Mouse (Mus musculus): ENCODE data around the gene Tmem89. TPM values are rescaled to one million over a fixed set of nuclear protein-coding genes. Genes with fewer than 3 reads are reported as not detected.
A peak's percentile ranks its signal among the peaks of the same experiment; 100 is the strongest.

The Tmem89 gene
- total and polyA plus RNA-seq, 2 experiments from 2014 or later, result 0.21 to 0.88 TPM

DNA sequence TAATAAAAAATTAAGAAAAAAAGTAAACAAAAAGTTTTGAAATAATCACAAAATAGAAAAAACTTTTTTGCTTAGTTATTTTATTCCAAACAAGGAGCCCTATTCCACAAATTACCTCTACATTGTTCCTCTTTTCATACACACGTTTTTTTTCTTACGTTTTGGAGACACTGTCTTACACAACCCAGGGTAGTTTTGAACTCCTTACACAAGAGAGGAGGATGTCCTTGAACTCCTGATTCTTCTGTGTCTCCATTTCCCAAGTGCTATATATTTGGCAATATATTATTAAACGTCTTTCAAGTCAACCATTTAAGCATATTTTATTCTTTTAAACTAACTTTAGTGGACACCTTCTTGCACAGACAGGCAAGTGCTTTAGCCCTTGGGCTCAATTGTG is 21.6 kb downstream of the Tmem89 start:
- ATAC-seq (ENCODE audit: low FRiP score), result 0 out of 2 replicates have a peak, but pooled peaks have one; percentile 7
- no peak for TF ChIP-seq CTCF (IDR thresholded peaks at IDR 0.05)
- 18% methylated on average over 3 of the region's 3 CpGs for WGBS

GRCm38 (mm10) chr9:108936418-108937364 is 22.3 kb downstream of the Tmem89 start, which contains the start of gene Uqcrc1:
Uqcrc1 (plus strand) TSS chr9:108936633.
- H3K4me2 ChIP-seq (ENCODE audit: low read depth, low read length, poor library complexity, severe bottlenecking), result peak within 1 kb of the TSS; percentile 67
- 2% methylated on average over 58 of the region's 58 CpGs for WGBS
- peak; percentile 95 for TF ChIP-seq CTCF (IDR thresholded peaks at IDR 0.05)

More for the DNA sequence above, 21.6 kb downstream of the Tmem89 start:
- H3K9me3 ChIP-seq (ENCODE audit: low read length), result no peaks in the 10 kb centered on the region
- H3K9ac ChIP-seq (replicated peaks; ENCODE audit: low read length, poor library complexity, severe bottlenecking), result no peak overlapping the region
- DNase-seq (ENCODE audit: low spot score), result no peak
- H3K27ac ChIP-seq (ENCODE audit: low read depth, low read length), result no peak overlapping the region
- H3K36me3 ChIP-seq (ENCODE audit: insufficient read depth, low read length), result peaks cover 14% of the 10 kb centered on the region; the same call in 1 of the 2 replicates
- H3K4me1 ChIP-seq (ENCODE audit: insufficient read depth, low read length), result peaks cover 3% of the 10 kb centered on the region; the same call in 1 of the 2 replicates
- H3K4me2 ChIP-seq (ENCODE audit: low read depth, low read length, poor library complexity, severe bottlenecking), result peak overlapping the region; percentile 29; the same call in 1 of the 2 replicates
- peak overlapping the region; percentile 88; the same call in 1 of the 2 replicates for H3K4me3 ChIP-seq (ENCODE audit: low read depth, low read length)
- no peaks in the 10 kb centered on the region for H3K27me3 ChIP-seq (ENCODE audit: insufficient read depth, low read length)

GRCm38 (mm10) chr9:108945111-108945510 is 30.7 kb downstream of the Tmem89 start:
- ATAC-seq (ENCODE audit: low FRiP score), result no peak
- peaks cover 83% of the 10 kb centered on the region for H3K36me3 ChIP-seq (ENCODE audit: insufficient read depth, low read length)
- TF ChIP-seq CTCF (IDR thresholded peaks at IDR 0.05), result no peak
- no peak for DNase-seq (ENCODE audit: low spot score)
- no peaks in the 10 kb centered on the region for H3K4me1 ChIP-seq (ENCODE audit: insufficient read depth, low read length)
- no peak overlapping the region for H3K27ac ChIP-seq (ENCODE audit: low read depth, low read length)
- H3K9ac ChIP-seq (replicated peaks; ENCODE audit: low read length, poor library complexity, severe bottlenecking), result no peak overlapping the region
- no peaks in the 10 kb centered on the region for H3K9me3 ChIP-seq (ENCODE audit: low read length)
- 89% methylated on average over 9 of the region's 9 CpGs for WGBS
- H3K4me2 ChIP-seq (ENCODE audit: low read depth, low read length, poor library complexity, severe bottlenecking), result no peak overlapping the region
- H3K4me3 ChIP-seq (ENCODE audit: low read depth, low read length), result no peak overlapping the region
- no peaks in the 10 kb centered on the region for H3K27me3 ChIP-seq (ENCODE audit: insufficient read depth, low read length)

More at GRCm38 (mm10) chr9:108936418-108937364, 22.3 kb downstream of the Tmem89 start, which contains the start of gene Uqcrc1:
- Histone ChIP-seq H3K27me3 (ENCODE audit: insufficient read depth, low read length) (no peaks in the 10 kb centered on the region), H3K9ac (replicated peaks; ENCODE audit: low read length, poor library complexity, severe bottlenecking) (peak within 1 kb of the TSS; percentile 95), H3K27ac (ENCODE audit: low read depth, low read length) (peak within 1 kb of the TSS; percentile 79), H3K9me3 (ENCODE audit: low read length) (no peaks in the 10 kb centered on the region), H3K4me3 (ENCODE audit: low read depth, low read length) (peak within 1 kb of the TSS; percentile 88), H3K36me3 (ENCODE audit: insufficient read depth, low read length) (peaks cover 19% of the 10 kb centered on the region; the same call in 1 of the 2 replicates), H3K4me1 (ENCODE audit: insufficient read depth, low read length) (peaks cover 3% of the 10 kb centered on the region; the same call in 1 of the 2 replicates)
- peak; percentile 98 for DNase-seq (ENCODE audit: low spot score)
- peak; percentile 88 for ATAC-seq (ENCODE audit: low FRiP score)

DNA sequence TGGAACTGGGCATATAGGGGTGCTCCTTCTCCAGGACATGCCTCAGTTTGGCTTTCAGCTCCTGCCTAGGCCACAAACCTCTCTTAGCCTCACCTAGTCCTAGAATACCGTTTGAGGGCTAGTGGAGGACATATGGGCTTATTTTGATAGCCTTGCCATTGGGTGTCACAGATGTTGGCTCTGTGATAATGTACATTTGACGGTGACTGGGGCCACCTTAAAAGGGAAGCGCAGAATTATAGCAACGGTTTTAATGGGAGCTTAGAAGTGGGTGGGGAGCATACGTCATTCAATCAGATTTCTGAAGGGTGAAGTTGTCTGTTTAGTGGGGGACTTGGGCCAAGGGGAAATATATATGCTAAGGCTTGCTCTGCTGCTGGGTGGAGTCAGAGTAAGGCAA is 31.2 kb downstream of the Tmem89 start:
- ATAC-seq (ENCODE audit: low FRiP score), result no peak
- Histone ChIP-seq H3K27me3 (ENCODE audit: insufficient read depth, low read length) (no peaks in the 10 kb centered on the region), H3K4me1 (ENCODE audit: insufficient read depth, low read length) (no peaks in the 10 kb centered on the region), H3K9me3 (ENCODE audit: low read length) (no peaks in the 10 kb centered on the region), H3K4me2 (ENCODE audit: low read depth, low read length, poor library complexity, severe bottlenecking) (no peak overlapping the region), H3K4me3 (ENCODE audit: low read depth, low read length) (no peak overlapping the region), H3K9ac (replicated peaks; ENCODE audit: low read length, poor library complexity, severe bottlenecking) (no peak overlapping the region), H3K27ac (ENCODE audit: low read depth, low read length) (no peak overlapping the region), H3K36me3 (ENCODE audit: insufficient read depth, low read length) (peaks cover 84% of the 10 kb centered on the region)
- 89% methylated on average over 5 of the region's 5 CpGs for WGBS
- DNase-seq (ENCODE audit: low spot score), result no peak
- TF ChIP-seq CTCF (IDR thresholded peaks at IDR 0.05), result no peak

GRCm38 (mm10) chr9:108949231-108949966 is 35.0 kb downstream of the Tmem89 start:
- no peaks in the 10 kb centered on the region for H3K9me3 ChIP-seq (ENCODE audit: low read length)
- no peak overlapping the region for H3K27ac ChIP-seq (ENCODE audit: low read depth, low read length)
- H3K4me2 ChIP-seq (ENCODE audit: low read depth, low read length, poor library complexity, severe bottlenecking), result no peak overlapping the region
- ATAC-seq (ENCODE audit: low FRiP score), result no peak
- no peaks in the 10 kb centered on the region for H3K4me1 ChIP-seq (ENCODE audit: insufficient read depth, low read length)
- TF ChIP-seq CTCF (IDR thresholded peaks at IDR 0.05), result no peak
- peaks cover 57% of the 10 kb centered on the region for H3K36me3 ChIP-seq (ENCODE audit: insufficient read depth, low read length)
- 86% methylated on average over 13 of the region's 13 CpGs for WGBS
- no peak overlapping the region for H3K9ac ChIP-seq (replicated peaks; ENCODE audit: low read length, poor library complexity, severe bottlenecking)
- peaks cover 15% of the 10 kb centered on the region for H3K27me3 ChIP-seq (ENCODE audit: insufficient read depth, low read length)
- no peak for DNase-seq (ENCODE audit: low spot score)
- no peak overlapping the region for H3K4me3 ChIP-seq (ENCODE audit: low read depth, low read length)

All from midbrain, postnatal 0 days (tissue).